Mouse (Mus musculus) Patski (cell line): ENCODE results near the gene Nup133. TPM values are rescaled to one million over a fixed set of nuclear protein-coding genes. Genes with fewer than 3 reads are reported as not detected.

Experiments used
- ATAC-seq: fragments of 100-300 bp; one replicate; pipeline ENCODE4 v1.8.0; 2021
- CTCF ChIA-PET: fragments of 350-600 bp; sonication (Branson Sonifier 250); formaldehyde crosslinking; loops from one replicate; lab custom pipeline; 2022; ENCODE audit warnings: inconsistent platforms; lab: Charles Lee
- POLR2A ChIA-PET: fragments of 350-600 bp; sonication (Branson Sonifier 250); formaldehyde crosslinking; loops from one replicate; lab custom pipeline; 2022; ENCODE audit warnings: antibody characterized with exemption, inconsistent platforms; lab: Charles Lee
- DNase-seq: peaks from one replicate; pipeline ENCODE4 v3.0.0-alpha.2; 2011; ENCODE audit warnings: low read depth, low spot score
- H3K27me3 ChIP-seq: fragments of 371-371 bp; one replicate; pipeline ENCODE4 v1.5.1; 2021
- CTCF ChIP-seq: fragments of 100-300 bp; IDR thresholded peaks from one replicate; pipeline ENCODE4 v1.5.1; 2021
- in situ Hi-C: fragments of 300-500 bp; cut with MboI; formaldehyde crosslinking; loops from 3 replicates; pipeline ENCODE4 v1.11.1; 2018; ENCODE audit warnings: low pct_unique_long_range_greater_than_20kb, mixed read lengths
- polyA plus RNA-seq: library from polyadenylated mRNA; unstranded; gene quantifications from one replicate; pipeline ENCODE4 v1.2.3, GENCODE M21; 2021

Gene Nup133
- polyA plus RNA-seq, 1 experiment from 2014 or later, result 16.6 TPM

- no peaks in the 10 kb centered on the region for H3K27me3 ChIP-seq
Measured at GRCm38 (mm10) chr8:123958130-123958529, 9.1 kb upstream of the Nup133 start.

DNA sequence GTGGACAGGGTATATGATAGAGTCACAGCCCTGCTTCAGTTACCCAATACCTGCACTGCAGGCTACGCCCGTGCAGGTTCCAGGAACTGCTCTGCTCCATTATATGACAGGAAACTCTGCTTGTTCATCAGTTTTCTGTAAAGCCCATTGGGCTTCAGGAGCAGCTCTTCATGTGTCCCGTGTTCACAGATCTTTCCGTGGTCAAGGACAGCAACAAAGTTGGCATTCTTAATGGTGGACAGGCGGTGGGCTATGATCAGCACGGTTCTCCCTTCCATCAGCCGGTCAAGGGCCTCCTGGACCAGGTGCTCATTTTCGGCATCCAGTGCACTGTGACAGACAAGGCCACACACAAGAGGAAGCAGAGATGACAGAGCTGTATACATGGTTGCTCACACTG lies 5.2 kb upstream of the Nup133 start:
- in situ Hi-C loops, result no loop called here
- DNase-seq (no peak), ATAC-seq (no peak)
- ChIA-PET CTCF (interaction anchor here (1.0 kb wide), 1 partner anchor 9 kb away, joined by 3 read pairs; no protein-coding TSS in a partner anchor), POLR2A (no interaction called here)
- TF ChIP-seq CTCF, result no peak
- no peaks in the 10 kb centered on the region for H3K27me3 ChIP-seq

More at GRCm38 (mm10) chr8:123958130-123958529, 9.1 kb upstream of the Nup133 start:
- in situ Hi-C loops, result no loop called here
- ATAC-seq, result no peak
- POLR2A ChIA-PET, result no interaction called here
- no peak for DNase-seq
- CTCF ChIA-PET, result no interaction called here
- TF ChIP-seq CTCF, result no peak

DNA sequence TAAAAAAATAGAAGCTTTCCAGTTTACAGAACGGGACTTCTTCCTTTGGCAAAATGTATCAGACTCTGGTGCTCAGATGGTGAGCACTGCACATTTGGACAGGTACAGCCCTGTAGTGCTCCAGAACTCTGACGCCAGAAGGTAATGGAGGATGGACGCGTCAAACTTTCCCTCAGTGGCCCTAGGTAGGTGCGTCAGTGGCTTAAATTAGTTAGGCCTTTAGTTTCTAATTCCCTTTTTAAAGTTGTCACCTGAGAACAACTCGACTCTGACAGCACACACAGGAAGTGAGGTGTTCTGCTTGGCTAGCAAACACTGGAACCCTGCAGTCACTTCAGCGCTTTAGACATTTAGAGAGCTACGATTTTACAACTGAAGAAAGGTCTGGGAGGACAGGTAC lies 4.6 kb upstream of the Nup133 start:
- DNase-seq, result no peak
- ChIA-PET CTCF (no interaction called here), POLR2A (no interaction called here)
- in situ Hi-C loops, result no loop called here
- no peak for TF ChIP-seq CTCF
- no peaks in the 10 kb centered on the region for H3K27me3 ChIP-seq
- no peak for ATAC-seq

DNA sequence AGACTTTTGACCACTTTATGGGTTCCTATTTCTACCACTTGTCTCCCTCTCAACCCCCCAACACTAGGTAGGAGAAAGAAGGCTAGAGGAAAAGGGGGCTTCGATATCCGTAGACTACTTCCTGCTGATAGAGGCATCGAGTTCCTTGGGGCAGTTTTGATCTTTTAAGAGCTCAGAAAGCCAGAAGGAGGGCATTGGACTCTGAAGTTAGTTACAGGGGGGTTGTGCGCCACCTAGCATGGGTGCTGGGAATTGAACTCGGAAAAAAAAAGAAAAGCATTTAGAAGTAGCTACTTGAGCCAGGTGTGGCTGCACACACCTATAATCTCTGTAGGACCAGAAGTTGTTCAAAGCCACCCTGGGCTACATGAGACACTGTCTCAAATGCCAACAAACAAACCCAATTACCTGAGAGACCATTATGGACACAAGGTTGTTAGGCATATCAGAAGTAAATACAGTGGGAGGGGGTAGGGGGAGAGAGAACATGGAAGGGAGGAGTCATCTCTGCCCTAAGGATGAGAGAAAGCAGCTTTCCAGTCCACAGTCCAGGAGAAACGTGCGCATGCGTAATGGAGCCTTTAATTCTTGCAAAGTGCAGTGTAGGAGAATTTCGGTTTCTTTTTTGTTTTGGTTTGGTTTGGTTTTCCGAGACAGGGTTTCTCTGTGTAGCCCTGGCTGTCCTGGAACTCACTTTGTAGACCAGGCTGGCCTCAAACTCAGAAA lies 1.2 kb upstream of the Nup133 start:
- ATAC-seq (no peak), DNase-seq (no peak)
- peak; percentile 92 for TF ChIP-seq CTCF
- H3K27me3 ChIP-seq, result no peaks in the 10 kb centered on the region
- in situ Hi-C loops, result no loop called here
- POLR2A ChIA-PET, result interaction anchor here (0.6 to 1.7 kb wide), 4 partner anchors 36 to 70 kb away, joined by 3 to 5 read pairs (median 3); no protein-coding TSS in a partner anchor
- CTCF ChIA-PET, result interaction anchor here (1.1 to 1.6 kb wide), 5 partner anchors 11 to 45 kb away, joined by 3 to 6 read pairs (median 4); no protein-coding TSS in a partner anchor

- ChIA-PET CTCF (interaction anchor here (1.1 to 1.6 kb wide), 5 partner anchors 10 to 46 kb away, joined by 3 to 6 read pairs (median 4); no protein-coding TSS in a partner anchor), POLR2A (interaction anchor here (0.6 to 1.7 kb wide), 4 partner anchors 37 to 71 kb away, joined by 3 to 5 read pairs (median 3); no protein-coding TSS in a partner anchor)
- no peak for TF ChIP-seq CTCF
- no peaks in the 10 kb centered on the region for H3K27me3 ChIP-seq
- peak; percentile 26 for ATAC-seq
- no peak for DNase-seq
- in situ Hi-C loops, result no loop called here
Measured at GRCm38 (mm10) chr8:123949686-123949986, 571 bp upstream of the Nup133 start.

- H3K27me3 ChIP-seq, result no peaks in the 10 kb centered on the region
- ATAC-seq (no peak), DNase-seq (no peak)
- ChIA-PET POLR2A (no interaction called here), CTCF (no interaction called here)
- no peak for TF ChIP-seq CTCF
- in situ Hi-C loops, result loop anchor here (5.0 kb wide), 1 partner anchor 428 kb away; no protein-coding TSS in a partner anchor
Measured at GRCm38 (mm10) chr8:123929026-123929425, 20.0 kb downstream of the Nup133 start.

- POLR2A ChIA-PET, result no interaction called here
- TF ChIP-seq CTCF, result no peak
- CTCF ChIA-PET, result interaction anchor here (1.1 to 3.4 kb wide), 8 partner anchors 9 to 135 kb away, joined by 3 to 17 read pairs (median 6); no protein-coding TSS in a partner anchor
- no peaks in the 10 kb centered on the region for H3K27me3 ChIP-seq
- in situ Hi-C loops, result loop anchor here (5.0 kb wide), 1 partner anchor 432 kb away; no protein-coding TSS in a partner anchor
- no peak for ATAC-seq
- DNase-seq, result no peak
Measured at GRCm38 (mm10) chr8:123925671-123926070, 23.4 kb downstream of the Nup133 start.

DNA sequence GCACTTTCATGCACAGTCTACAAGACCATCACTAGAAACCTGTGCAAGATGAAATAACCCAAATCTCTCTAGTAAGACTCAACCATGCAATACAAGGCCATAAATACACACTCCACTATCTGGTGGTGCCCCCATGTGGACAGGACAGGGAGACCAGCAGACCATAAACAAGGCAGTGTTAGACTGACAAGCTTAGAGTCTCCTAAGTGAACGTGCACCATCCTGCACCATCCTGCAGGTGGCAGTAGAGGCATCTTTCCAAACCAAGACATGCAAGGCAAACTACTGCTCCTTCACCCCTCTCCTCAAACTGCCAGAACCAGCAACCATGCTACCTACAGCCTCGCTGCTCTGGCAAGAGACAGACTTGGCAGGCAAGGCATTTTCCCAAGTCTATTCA lies 24.3 kb downstream of the Nup133 start:
- peak; percentile 79 for ATAC-seq
- ChIA-PET POLR2A (no interaction called here), CTCF (interaction anchor here (1.0 to 3.4 kb wide), 16 partner anchors 10 to 443 kb away, joined by 3 to 17 read pairs (median 4); no protein-coding TSS in a partner anchor)
- no peaks in the 10 kb centered on the region for H3K27me3 ChIP-seq
- peak; percentile 96 for TF ChIP-seq CTCF
- peak; percentile 41 for DNase-seq
- in situ Hi-C loops, result loop anchor here (5.0 kb wide), 1 partner anchor 433 kb away; no protein-coding TSS in a partner anchor

- ChIA-PET CTCF (no interaction called here), POLR2A (no interaction called here)
- ATAC-seq, result no peak
- in situ Hi-C loops, result no loop called here
- no peak for DNase-seq
- no peak for TF ChIP-seq CTCF
- no peaks in the 10 kb centered on the region for H3K27me3 ChIP-seq
Measured at GRCm38 (mm10) chr8:123914635-123915034, 34.4 kb downstream of the Nup133 start.

- TF ChIP-seq CTCF, result no peak
- no peak for ATAC-seq
- ChIA-PET POLR2A (no interaction called here), CTCF (interaction anchor here (0.9 kb wide), 1 partner anchor 12 kb away, joined by 5 read pairs; no protein-coding TSS in a partner anchor)
- in situ Hi-C loops, result no loop called here
- no peaks in the 10 kb centered on the region for H3K27me3 ChIP-seq
- no peak for DNase-seq
Measured at GRCm38 (mm10) chr8:123912265-123912664, 36.8 kb downstream of the Nup133 start.

GRCm38 (mm10) chr8:123907604-123908003 lies 41.5 kb downstream of the Nup133 start:
- no peak for DNase-seq
- ChIA-PET POLR2A (no interaction called here), CTCF (no interaction called here)
- in situ Hi-C loops, result no loop called here
- H3K27me3 ChIP-seq, result no peaks in the 10 kb centered on the region
- ATAC-seq, result no peak
- TF ChIP-seq CTCF, result no peak
